Mouse (Mus musculus) forebrain, embryonic 10.5 days (tissue): Measurements from ENCODE around the gene Prap1. TPM values are rescaled to one million over a fixed set of nuclear protein-coding genes. Genes with fewer than 3 reads are reported as not detected.

Experiments
- polyA plus RNA-seq: library from polyadenylated mRNA; unstranded; fragments of >200 nt; fragmentation: Nextera tagmentation; extraction: Ambion mirVana; gene quantifications from 2 replicates; pipeline ENCODE4 v1.2.1, GENCODE M21; 2016

The Prap1 gene
- polyA plus RNA-seq, 1 experiment from 2014 or later: not detected

Other genes starting within 250 kb of the Prap1 start
- gene Kndc1, start 198.7 kb upstream of the Prap1 start, polyA plus RNA-seq: 0.26 and 0.33 TPM in 2 replicates
- 0.25 TPM in 1 of 2 replicates, not detected in the other for gene Utf1, start 149.6 kb upstream of the Prap1 start, polyA plus RNA-seq
- 0.67 and 0.91 TPM in 2 replicates for gene 6430531B16Rik, start 114.6 kb upstream of the Prap1 start, polyA plus RNA-seq
- 1.6 and 2.4 TPM in 2 replicates for gene Adam8, start 100.8 kb upstream of the Prap1 start, polyA plus RNA-seq
- 39.2 and 41.7 TPM in 2 replicates for gene Zfp511, start 57.0 kb upstream of the Prap1 start, polyA plus RNA-seq
- 80.6 and 81.1 TPM in 2 replicates for gene Tubgcp2, start 56.7 kb upstream of the Prap1 start, polyA plus RNA-seq
- 0.31 and 0.69 TPM in 2 replicates for gene Msx3, start 44.3 kb upstream of the Prap1 start, polyA plus RNA-seq
- 0.58 and 2.1 TPM in 2 replicates for gene Caly, start 10.8 kb upstream of the Prap1 start, polyA plus RNA-seq
- gene Fuom, start 9.0 kb downstream of the Prap1 start, polyA plus RNA-seq: 11.5 and 12.1 TPM in 2 replicates
- gene Paox, start 22.4 kb downstream of the Prap1 start, polyA plus RNA-seq: 17.2 and 17.3 TPM in 2 replicates
- gene Echs1, start 23.1 kb downstream of the Prap1 start, polyA plus RNA-seq: 151 TPM in 2 replicates
- gene Mtg1, start 44.2 kb downstream of the Prap1 start, polyA plus RNA-seq: 33.9 and 35.0 TPM in 2 replicates
- 0.20 and 0.62 TPM in 2 replicates for gene Sprn, start 61.5 kb downstream of the Prap1 start, polyA plus RNA-seq
- not detected in 2 replicates for gene Olfr522, start 71.4 kb downstream of the Prap1 start, polyA plus RNA-seq
- gene Olfr523, start 79.8 kb downstream of the Prap1 start, polyA plus RNA-seq: not detected in 2 replicates
- not detected in 2 replicates for gene Olfr524, start 112.6 kb downstream of the Prap1 start, polyA plus RNA-seq
- gene Cd163l1, start 124.9 kb downstream of the Prap1 start, polyA plus RNA-seq: not detected in 2 replicates
- not detected in 2 replicates for gene 5830411N06Rik, start 153.9 kb downstream of the Prap1 start, polyA plus RNA-seq
- gene Olfr525, start 227.5 kb downstream of the Prap1 start, polyA plus RNA-seq: not detected in 2 replicates
- gene Olfr527, start 240.6 kb downstream of the Prap1 start, polyA plus RNA-seq: not detected in 2 replicates